Mouse (Mus musculus): ENCODE results near the gene Sf3a2. TPM values are rescaled to one million over a fixed set of nuclear protein-coding genes. Genes with fewer than 3 reads are reported as not detected.

Gene Sf3a2
- total and polyA plus RNA-seq, 2 experiments: 6.7 to 17.8 TPM

DNA sequence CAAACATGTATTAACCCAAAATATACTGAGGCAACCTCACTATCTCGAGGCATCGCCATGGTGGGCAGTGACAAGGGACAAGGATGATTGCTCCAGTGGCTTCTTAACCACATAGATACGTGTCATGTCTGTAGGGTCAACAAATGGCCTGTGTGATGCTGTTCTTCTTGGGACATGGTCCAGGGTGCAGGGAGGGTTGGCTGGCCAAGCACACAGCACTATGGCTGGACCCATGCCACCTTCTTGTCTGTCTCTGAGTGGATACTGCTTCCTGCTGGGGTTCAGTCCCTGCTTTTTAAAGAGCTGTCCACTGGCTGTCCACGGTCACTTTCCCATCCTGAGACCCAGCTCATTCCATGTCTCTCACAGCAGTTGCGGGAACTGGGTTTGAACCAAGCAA is 20.9 kb upstream of the Sf3a2 start:
- TF ChIP-seq CTCF (IDR thresholded peaks at IDR 0.05; ENCODE audit: low read depth, low read length): no peak
- no peak for TF ChIP-seq POLR2A (IDR thresholded peaks at IDR 0.05; ENCODE audit: extremely low read depth, insufficient read depth, low read length)
- 90% methylated on average over 5 of the region's 5 CpGs for WGBS
- peaks cover 22% of the 10 kb centered on the region; the same call in 1 of the 2 replicates for H3K36me3 ChIP-seq (ENCODE audit: control insufficient read depth, insufficient read depth, low read length)

DNA sequence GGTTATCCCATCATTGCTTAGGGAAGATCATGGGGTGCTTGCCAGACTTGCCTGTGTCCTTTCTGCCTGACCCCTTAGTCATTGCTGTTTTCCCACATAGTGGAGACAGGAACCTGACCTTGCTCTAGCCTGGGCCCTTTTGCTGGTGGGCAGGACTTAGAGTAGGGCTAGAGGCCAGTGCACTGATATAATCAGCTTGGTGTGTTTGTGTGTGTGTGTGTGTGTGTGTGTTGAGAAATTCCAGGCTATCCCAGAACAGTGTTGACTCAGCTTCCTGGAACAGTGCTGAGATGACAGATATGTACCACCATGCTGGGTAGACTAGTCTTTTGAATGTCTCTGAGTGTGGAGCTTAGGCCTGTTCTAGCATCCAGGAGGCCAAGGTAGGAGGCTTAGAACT is 18.4 kb upstream of the Sf3a2 start:
- Histone ChIP-seq H3K36me3 (ENCODE audit: control insufficient read depth, insufficient read depth, low read length) (peaks cover 27% of the 10 kb centered on the region; the same call in 1 of the 2 replicates), H3K79me2 (ENCODE audit: control insufficient read depth, insufficient read depth, low read length) (no peaks in the 10 kb centered on the region; the same call in 1 of the 2 replicates), H3K9ac (ENCODE audit: low read depth, low read length) (no peak overlapping the region), H3K27me3 (ENCODE audit: control insufficient read depth, insufficient read depth, low read length) (no peaks in the 10 kb centered on the region), H3K4me3 (ENCODE audit: insufficient read depth, low read depth, low read length) (no peak overlapping the region), H3K27ac (replicated peaks; ENCODE audit: insufficient read depth, low read depth, low read length) (no peak overlapping the region), H3K4me1 (ENCODE audit: control insufficient read depth, insufficient read depth, low read length) (no peaks in the 10 kb centered on the region)
- no peak for DNase-seq (ENCODE audit: extremely low read depth, low read depth, low spot score)
- TF ChIP-seq POLR2A (IDR thresholded peaks at IDR 0.05; ENCODE audit: extremely low read depth, insufficient read depth, low read length) (no peak), CTCF (IDR thresholded peaks at IDR 0.05; ENCODE audit: low read depth, low read length) (no peak)

More for the DNA sequence above, 20.9 kb upstream of the Sf3a2 start:
- DNase-seq (ENCODE audit: extremely low read depth, low read depth, low spot score): no peak
- Histone ChIP-seq H3K27me3 (ENCODE audit: control insufficient read depth, insufficient read depth, low read length) (no peaks in the 10 kb centered on the region), H3K27ac (replicated peaks; ENCODE audit: insufficient read depth, low read depth, low read length) (no peak overlapping the region), H3K79me2 (ENCODE audit: control insufficient read depth, insufficient read depth, low read length) (no peaks in the 10 kb centered on the region; the same call in 1 of the 2 replicates), H3K4me3 (ENCODE audit: insufficient read depth, low read depth, low read length) (no peak overlapping the region), H3K4me1 (ENCODE audit: control insufficient read depth, insufficient read depth, low read length) (peaks cover 11% of the 10 kb centered on the region), H3K9ac (ENCODE audit: low read depth, low read length) (no peak overlapping the region)

DNA sequence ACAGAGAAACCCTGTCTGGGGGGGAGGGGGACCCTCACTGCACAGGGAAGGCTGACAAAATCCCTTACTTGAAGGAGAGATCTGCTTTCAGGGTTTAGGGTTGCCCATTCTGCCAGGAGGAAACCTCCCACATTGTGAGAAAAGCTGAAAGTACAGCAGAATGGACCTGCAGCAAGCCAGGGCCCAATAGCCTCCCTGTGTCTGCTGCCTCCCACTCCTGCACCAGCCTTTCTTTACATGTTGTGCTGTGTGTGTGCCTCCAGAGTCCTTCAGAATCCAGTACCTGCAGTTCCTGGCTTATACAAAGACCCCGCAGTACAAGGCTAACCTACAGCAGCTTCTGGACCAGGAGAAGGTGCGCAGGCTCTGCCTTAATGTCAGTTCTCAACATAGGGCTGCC is 13.7 kb upstream of the Sf3a2 start:
- Histone ChIP-seq H3K4me3 (ENCODE audit: insufficient read depth, low read depth, low read length) (no peak overlapping the region), H3K36me3 (ENCODE audit: control insufficient read depth, insufficient read depth, low read length) (peaks cover 21% of the 10 kb centered on the region; the same call in 1 of the 2 replicates), H3K27ac (replicated peaks; ENCODE audit: insufficient read depth, low read depth, low read length) (no peak overlapping the region), H3K9ac (ENCODE audit: low read depth, low read length) (no peak overlapping the region), H3K27me3 (ENCODE audit: control insufficient read depth, insufficient read depth, low read length) (no peaks in the 10 kb centered on the region), H3K79me2 (ENCODE audit: control insufficient read depth, insufficient read depth, low read length) (no peaks in the 10 kb centered on the region), H3K4me1 (ENCODE audit: control insufficient read depth, insufficient read depth, low read length) (no peaks in the 10 kb centered on the region)
- 100% methylated on average over 2 of the region's 2 CpGs for WGBS
- DNase-seq (ENCODE audit: extremely low read depth, low read depth, low spot score): no peak
- TF ChIP-seq CTCF (IDR thresholded peaks at IDR 0.05; ENCODE audit: low read depth, low read length) (no peak), POLR2A (IDR thresholded peaks at IDR 0.05; ENCODE audit: extremely low read depth, insufficient read depth, low read length) (no peak)

DNA sequence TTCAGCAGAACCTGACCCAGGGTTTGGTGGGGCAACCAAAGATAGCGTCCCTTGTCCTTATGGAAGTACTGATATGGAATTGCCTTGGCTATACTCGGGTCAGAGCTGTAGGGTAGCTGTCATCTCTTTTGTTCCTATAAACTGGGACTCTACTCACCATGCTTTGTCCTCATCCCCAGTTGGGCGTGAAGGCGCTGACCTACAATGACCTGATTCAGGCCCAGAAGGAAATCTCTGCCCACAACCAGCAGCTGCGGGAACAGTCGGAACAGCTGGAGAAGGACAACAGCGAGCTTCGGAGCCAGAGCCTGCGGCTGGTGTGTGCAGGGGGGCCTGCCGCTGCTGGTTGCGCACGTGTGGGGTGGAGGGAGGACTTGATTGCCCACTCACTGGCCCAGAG is 13.1 kb upstream of the Sf3a2 start:
- TF ChIP-seq CTCF (IDR thresholded peaks at IDR 0.05; ENCODE audit: low read depth, low read length) (no peak), POLR2A (IDR thresholded peaks at IDR 0.05; ENCODE audit: extremely low read depth, insufficient read depth, low read length) (no peak)
- Histone ChIP-seq H3K27ac (replicated peaks; ENCODE audit: insufficient read depth, low read depth, low read length) (no peak overlapping the region), H3K9ac (ENCODE audit: low read depth, low read length) (no peak overlapping the region), H3K27me3 (ENCODE audit: control insufficient read depth, insufficient read depth, low read length) (no peaks in the 10 kb centered on the region), H3K36me3 (ENCODE audit: control insufficient read depth, insufficient read depth, low read length) (peaks cover 21% of the 10 kb centered on the region; the same call in 1 of the 2 replicates), H3K4me1 (ENCODE audit: control insufficient read depth, insufficient read depth, low read length) (no peaks in the 10 kb centered on the region), H3K4me3 (ENCODE audit: insufficient read depth, low read depth, low read length) (no peak overlapping the region), H3K79me2 (ENCODE audit: control insufficient read depth, insufficient read depth, low read length) (no peaks in the 10 kb centered on the region)
- 93% methylated on average over 12 of the region's 12 CpGs for WGBS
- no peak for DNase-seq (ENCODE audit: extremely low read depth, low read depth, low spot score)

DNA sequence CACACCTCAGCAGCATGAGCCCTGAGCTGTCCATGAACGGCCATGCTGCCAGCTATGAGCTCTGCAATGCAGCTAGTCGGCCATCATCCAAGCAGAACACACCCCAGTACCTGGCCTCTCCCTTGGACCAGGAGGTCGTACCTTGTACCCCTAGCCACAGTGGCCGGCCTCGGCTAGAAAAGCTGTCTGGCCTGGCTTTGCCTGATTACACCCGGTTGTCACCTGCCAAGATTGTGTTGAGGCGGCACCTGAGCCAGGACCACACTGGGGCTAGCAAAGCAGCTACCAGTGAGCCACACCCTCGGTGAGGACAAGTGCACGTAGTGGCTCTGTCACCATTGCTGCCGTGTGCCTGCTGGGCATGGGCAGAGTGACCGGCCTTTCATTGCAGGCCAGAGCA is 12.0 kb upstream of the Sf3a2 start:
- WGBS: 93% methylated on average over 11 of the region's 11 CpGs
- no peak overlapping the region for H3K27ac ChIP-seq (replicated peaks; ENCODE audit: insufficient read depth, low read depth, low read length)
- no peaks in the 10 kb centered on the region for H3K4me1 ChIP-seq (ENCODE audit: control insufficient read depth, insufficient read depth, low read length)
- no peak overlapping the region for H3K4me3 ChIP-seq (ENCODE audit: insufficient read depth, low read depth, low read length)
- TF ChIP-seq POLR2A (IDR thresholded peaks at IDR 0.05; ENCODE audit: extremely low read depth, insufficient read depth, low read length) (no peak), CTCF (IDR thresholded peaks at IDR 0.05; ENCODE audit: low read depth, low read length) (no peak)
- DNase-seq (ENCODE audit: extremely low read depth, low read depth, low spot score): no peak
- H3K36me3 ChIP-seq (ENCODE audit: control insufficient read depth, insufficient read depth, low read length): peaks cover 17% of the 10 kb centered on the region; the same call in 1 of the 2 replicates
- H3K9ac ChIP-seq (ENCODE audit: low read depth, low read length): no peak overlapping the region
- no peaks in the 10 kb centered on the region for H3K79me2 ChIP-seq (ENCODE audit: control insufficient read depth, insufficient read depth, low read length)
- H3K27me3 ChIP-seq (ENCODE audit: control insufficient read depth, insufficient read depth, low read length): no peaks in the 10 kb centered on the region

DNA sequence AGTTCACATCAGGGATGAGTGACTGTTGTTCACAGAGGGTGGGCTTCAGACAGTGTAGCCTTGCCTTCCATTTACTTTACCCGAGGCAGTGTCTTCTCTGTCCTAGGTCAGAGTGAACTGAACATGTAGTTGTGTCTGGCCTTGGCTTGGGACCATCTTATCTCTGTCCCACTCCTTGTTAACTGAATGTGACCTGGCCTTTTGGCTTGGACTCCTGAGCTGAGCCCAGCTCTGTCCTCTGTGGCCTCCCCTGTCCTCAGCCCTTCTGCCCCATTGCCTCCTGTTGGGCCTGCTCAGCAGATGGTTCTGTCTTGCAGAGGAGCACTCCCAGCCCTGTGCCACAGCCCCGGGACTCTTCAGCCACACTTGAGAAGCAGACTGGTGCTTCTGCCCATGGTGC is 10.5 kb upstream of the Sf3a2 start:
- WGBS: 77% methylated on average over 2 of the region's 2 CpGs
- H3K9ac ChIP-seq (ENCODE audit: low read depth, low read length): no peak overlapping the region

More for the DNA sequence above, 10.5 kb upstream of the Sf3a2 start:
- Histone ChIP-seq H3K4me3 (ENCODE audit: insufficient read depth, low read depth, low read length) (no peak overlapping the region), H3K4me1 (ENCODE audit: control insufficient read depth, insufficient read depth, low read length) (no peaks in the 10 kb centered on the region), H3K27ac (replicated peaks; ENCODE audit: insufficient read depth, low read depth, low read length) (no peak overlapping the region), H3K79me2 (ENCODE audit: control insufficient read depth, insufficient read depth, low read length) (no peaks in the 10 kb centered on the region), H3K27me3 (ENCODE audit: control insufficient read depth, insufficient read depth, low read length) (no peaks in the 10 kb centered on the region), H3K36me3 (ENCODE audit: control insufficient read depth, insufficient read depth, low read length) (peaks cover 14% of the 10 kb centered on the region; the same call in 1 of the 2 replicates)
- DNase-seq (ENCODE audit: extremely low read depth, low read depth, low spot score): no peak
- TF ChIP-seq CTCF (IDR thresholded peaks at IDR 0.05; ENCODE audit: low read depth, low read length): no peak
- TF ChIP-seq POLR2A (IDR thresholded peaks at IDR 0.05; ENCODE audit: extremely low read depth, insufficient read depth, low read length): no peak
